Mouse (Mus musculus) C3H10T1/2 (cell line): ENCODE data around the gene Flcn. TPM values are rescaled to one million over a fixed set of nuclear protein-coding genes. Genes with fewer than 3 reads are reported as not detected.

Experiments used
- polyA plus RNA-seq, 2 experiments: library from polyadenylated mRNA; unstranded; fragments of >200 nt; fragmentation: generic; extraction: Trizol; gene quantifications; one replicate each; pipeline ENCODE4 v1.2.1; 2012; ENCODE audit warnings: missing spikeins in 2 of 2

The Flcn gene
- 10 to 100 TPM in 1 of 2 experiments, 1 to 10 TPM in 1; 5.6 to 21.2 TPM for polyA plus RNA-seq

DNA sequence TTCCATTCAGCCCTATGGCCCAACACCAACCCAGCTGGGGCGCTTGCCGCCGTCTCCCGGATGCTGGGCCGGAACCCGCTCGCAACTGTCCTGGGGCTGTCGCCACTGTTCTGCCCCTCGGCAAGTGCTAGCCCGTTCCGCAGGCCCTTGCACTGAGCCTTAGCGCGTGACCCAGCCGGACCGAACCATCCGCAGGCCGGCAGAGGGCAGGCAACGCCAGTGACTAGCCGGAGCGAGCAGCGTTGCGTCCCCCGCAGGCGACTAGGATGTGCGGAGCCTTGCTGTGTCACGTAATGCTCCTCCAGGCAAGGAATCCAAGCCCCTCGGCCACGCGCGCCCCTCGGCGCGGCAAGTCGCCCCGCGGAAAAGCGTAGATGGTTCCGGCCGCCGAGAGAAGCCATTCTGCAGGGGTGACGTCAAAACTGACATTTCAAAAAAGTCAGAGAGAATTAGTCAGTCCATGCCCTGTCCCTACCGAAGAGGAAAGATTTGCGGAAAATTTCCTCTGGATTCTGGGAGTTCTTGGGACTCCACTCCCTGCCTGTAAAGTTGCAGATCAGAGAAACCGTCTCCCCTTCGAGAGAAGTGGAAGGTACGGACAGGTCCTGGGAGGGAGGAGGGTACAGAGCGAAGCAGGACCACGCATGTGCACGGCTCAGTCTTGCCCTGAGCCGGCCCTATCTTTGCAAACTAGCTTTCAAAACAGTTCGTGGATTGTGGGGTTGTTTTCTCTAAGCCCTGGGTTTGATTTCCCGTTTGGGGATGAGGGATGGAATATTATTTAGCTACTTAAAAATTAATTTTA lies at the start of gene Flcn:
Gene Flcn, minus strand, starts transcription at position 347 of the 805 bp plus-strand sequence.

DNA sequence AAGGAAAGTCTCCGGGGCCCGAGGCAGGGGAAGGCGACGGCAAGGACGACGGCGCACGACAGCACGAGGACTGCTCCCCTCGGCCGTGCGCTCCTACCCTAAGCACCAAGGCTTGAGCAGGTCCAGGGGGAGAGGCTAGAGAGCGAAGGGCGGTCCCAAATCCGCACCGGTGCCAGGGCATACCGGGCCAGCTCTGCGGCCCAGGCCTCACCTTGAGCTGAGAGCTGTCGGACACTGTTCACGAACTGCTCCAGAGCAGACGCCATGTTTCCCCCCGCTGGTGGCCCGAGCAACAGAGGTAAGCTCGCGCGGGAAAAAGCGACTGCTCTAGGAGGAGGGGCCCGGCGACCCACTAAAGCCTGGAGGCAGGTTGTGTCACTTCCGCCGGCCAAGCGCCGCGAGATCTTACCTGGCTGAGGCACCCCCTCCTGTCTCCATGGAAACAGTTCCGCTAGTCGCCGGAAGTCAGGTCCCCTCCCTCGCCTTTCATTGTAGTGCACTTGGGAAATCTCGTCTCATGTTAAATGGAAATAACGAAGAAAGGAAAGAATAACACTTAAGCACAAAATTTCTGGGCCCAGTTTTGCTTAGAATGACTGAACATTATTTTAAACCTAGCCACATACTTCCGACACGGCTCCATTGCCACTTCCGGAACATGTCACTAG lies 29.8 kb upstream of the Flcn start, which contains the start of gene Cops3:
Gene Cops3, minus strand, starts transcription at position 380 of the 668 bp plus-strand sequence.

DNA sequence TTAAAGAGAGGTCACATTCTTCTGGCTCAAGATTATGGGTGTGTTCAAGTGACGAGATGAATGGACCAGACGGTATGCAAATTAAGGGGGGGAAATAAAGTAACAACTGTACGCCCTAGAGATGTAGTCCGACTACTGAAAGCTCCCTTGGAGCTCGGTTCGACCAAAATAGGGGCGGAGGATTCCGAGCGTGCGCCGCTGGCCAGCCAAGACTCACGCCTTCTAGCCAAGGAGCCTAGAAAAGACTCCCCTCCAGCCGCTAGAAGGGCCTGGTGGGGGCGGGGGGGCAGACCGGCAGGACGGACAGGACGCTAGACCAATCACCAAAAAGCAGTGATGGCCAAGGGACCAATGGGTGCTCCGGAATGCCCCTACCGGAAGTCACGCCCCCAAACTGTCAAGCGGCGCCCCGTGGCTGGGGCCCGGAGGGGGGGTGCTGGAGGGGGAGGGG lies 29.2 kb upstream of the Flcn start, which contains the start of gene Nt5m:
Gene Nt5m, plus strand, starts transcription at position 440 of the 451 bp plus-strand sequence.

DNA sequence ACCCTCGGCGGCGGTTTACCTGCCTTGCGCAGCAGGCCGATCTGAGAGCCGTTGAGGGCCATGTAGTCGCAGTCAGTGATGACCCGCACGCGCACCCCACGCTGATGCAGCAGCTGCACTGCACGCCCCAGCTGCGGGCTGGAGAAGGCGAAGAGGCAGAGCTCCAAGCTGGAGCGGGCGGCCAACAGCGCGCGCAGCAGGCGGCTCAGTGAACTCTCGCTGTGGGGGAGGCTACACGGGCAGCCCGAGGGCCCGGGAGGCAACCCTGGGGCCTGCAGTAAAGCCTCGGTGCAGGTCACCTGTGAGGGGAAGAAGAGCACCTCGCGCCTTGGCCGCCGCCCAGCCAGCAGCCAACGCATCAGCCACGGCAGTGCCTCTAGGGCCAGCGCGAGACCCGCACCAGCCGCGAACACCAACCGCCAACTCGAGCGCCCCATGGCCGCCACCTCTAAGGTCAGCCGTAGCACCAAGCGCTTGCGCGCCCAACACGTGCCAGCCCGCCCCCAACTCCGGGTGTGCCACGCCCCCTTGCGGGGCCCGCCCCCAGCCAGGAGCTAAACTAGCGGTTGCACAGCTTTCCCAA lies 22.5 kb downstream of the Flcn start, which contains the start of gene Pld6:
Gene Pld6, minus strand, starts transcription at position 447 of the 583 bp plus-strand sequence.

Other genes with a start within 250 kb of the Flcn start
- gene Olfr222, start 233.8 kb downstream of the Flcn start, polyA plus RNA-seq: not detected
- not detected for gene Olfr223, start 216.7 kb downstream of the Flcn start, polyA plus RNA-seq
- gene Mprip, start 148.7 kb downstream of the Flcn start, polyA plus RNA-seq: 100 to 1,000 TPM; 178 to 183 TPM
- gene Pld6, start 22.4 kb downstream of the Flcn start, polyA plus RNA-seq: under 1 TPM in 1 of 2 experiments, not detected in 1; 0.07 TPM
- gene Nt5m, start 29.4 kb upstream of the Flcn start, polyA plus RNA-seq: 10 to 100 TPM; 24.9 to 27.3 TPM
- gene Cops3, start 29.8 kb upstream of the Flcn start, polyA plus RNA-seq: 10 to 100 TPM; 10.2 to 62.6 TPM
- 10 to 100 TPM; 27.3 to 40.5 TPM for gene Med9, start 138.2 kb upstream of the Flcn start, polyA plus RNA-seq
- under 1 TPM in 1 of 2 experiments, not detected in 1; 0.09 TPM for gene Rasd1, start 154.9 kb upstream of the Flcn start, polyA plus RNA-seq
- gene Pemt, start 236.5 kb upstream of the Flcn start, polyA plus RNA-seq: 10 to 100 TPM; 19.6 to 52.3 TPM